Comparison of ENCODE assay signal across 28 mouse cellular contexts in the genomic region with DNA sequence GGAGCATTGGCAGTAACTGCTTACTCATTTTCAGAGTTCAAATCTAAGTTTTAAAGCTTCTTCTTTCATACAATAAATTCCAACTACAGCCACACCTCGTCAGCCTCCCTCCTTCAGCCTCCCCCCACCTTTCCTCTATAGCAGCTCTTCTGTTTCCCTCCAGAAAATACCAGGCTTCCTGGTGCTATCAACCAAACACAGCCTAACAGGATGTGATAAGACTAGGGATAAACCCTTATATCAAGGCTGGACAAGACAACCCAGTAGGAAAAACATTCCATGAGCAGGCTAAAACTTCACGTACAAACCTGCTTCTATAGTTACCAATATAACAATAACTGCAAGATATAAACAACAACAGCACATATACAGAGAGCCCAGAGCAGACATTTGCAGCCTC.
"Had no signal": no experiment of that assay in that cellular context is flagged by ENCODE, and none has a peak within 500 bp of the region (broad histone marks: within the 10 kb centered on the region; RNA-seq: fewer than 3 reads in every experiment).

No protein-coding gene starts in this region.

- H3K27me3 ChIP-seq: embryonic facial prominence, embryonic 12.5 days; embryonic facial prominence, embryonic 13.5 days; embryonic facial prominence, embryonic 15.5 days; forebrain, embryonic 12.5 days; forebrain, embryonic 13.5 days; forebrain, embryonic 15.5 days had no signal

- H3K9me3 ChIP-seq: embryonic facial prominence, embryonic 10.5 days; embryonic facial prominence, embryonic 12.5 days; embryonic facial prominence, embryonic 13.5 days; embryonic facial prominence, embryonic 15.5 days; forebrain, embryonic 10.5 days; forebrain, embryonic 12.5 days; forebrain, embryonic 13.5 days; forebrain, embryonic 15.5 days had no signal

- H3K4me2 ChIP-seq: embryonic facial prominence, embryonic 12.5 days; embryonic facial prominence, embryonic 13.5 days; embryonic facial prominence, embryonic 15.5 days; forebrain, embryonic 12.5 days; forebrain, embryonic 13.5 days; forebrain, embryonic 15.5 days had no signal

- H3K9ac ChIP-seq: embryonic facial prominence, embryonic 12.5 days; embryonic facial prominence, embryonic 13.5 days; embryonic facial prominence, embryonic 15.5 days; forebrain, embryonic 12.5 days; forebrain, embryonic 13.5 days; forebrain, embryonic 15.5 days; forebrain, postnatal 0 days had no signal

- H3K4me3 ChIP-seq: embryonic facial prominence, embryonic 10.5 days; embryonic facial prominence, embryonic 12.5 days; embryonic facial prominence, embryonic 13.5 days; embryonic facial prominence, embryonic 15.5 days; erythroblast, embryonic 14.5 days; forebrain, embryonic 10.5 days; forebrain, embryonic 12.5 days; forebrain, embryonic 13.5 days; forebrain, embryonic 15.5 days; gastrocnemius, adult 2 months had no signal

- ATAC-seq: forebrain, embryonic 13.5 days; forebrain, embryonic 14.5 days; forebrain, embryonic 15.5 days; forebrain, embryonic 16.5 days; forebrain, postnatal 0 days had no signal

- H3K27ac ChIP-seq: embryonic facial prominence, embryonic 10.5 days; embryonic facial prominence, embryonic 12.5 days; embryonic facial prominence, embryonic 13.5 days; embryonic facial prominence, embryonic 15.5 days; forebrain, embryonic 10.5 days; forebrain, embryonic 12.5 days; forebrain, embryonic 13.5 days; forebrain, embryonic 15.5 days; gastrocnemius, adult 2 months had no signal

- DNase-seq: cerebellum, adult 18-20 months; cerebellum, adult 2 months; cerebellum, adult 8-10 months; cerebellum, adult 9-10 months; cerebellum, adult 9-11 months; cerebellum, postnatal 10 days; cerebellum, postnatal 14 days; cerebellum, postnatal 25 days; cerebellum, postnatal 36 days; embryo, embryonic 11 days; forebrain, postnatal 0 days; gastrocnemius, adult 2 months; gastrocnemius, postnatal 10 days; gastrocnemius, postnatal 14 days; gastrocnemius, postnatal 25 days; gastrocnemius, postnatal 36 days; heart, adult 11 months had no signal

- H3K4me1 ChIP-seq: embryonic facial prominence, embryonic 10.5 days; embryonic facial prominence, embryonic 12.5 days; embryonic facial prominence, embryonic 13.5 days; embryonic facial prominence, embryonic 15.5 days; forebrain, embryonic 10.5 days; forebrain, embryonic 12.5 days; forebrain, embryonic 13.5 days; forebrain, embryonic 15.5 days had no signal

- H3K36me3 ChIP-seq: embryonic facial prominence, embryonic 10.5 days; embryonic facial prominence, embryonic 12.5 days; embryonic facial prominence, embryonic 13.5 days; embryonic facial prominence, embryonic 15.5 days; forebrain, embryonic 10.5 days; forebrain, embryonic 12.5 days; forebrain, embryonic 15.5 days had no signal
